Mouse (Mus musculus): ENCODE measurements around the gene Myct1. TPM values are rescaled to one million over a fixed set of nuclear protein-coding genes. Genes with fewer than 3 reads are reported as not detected.

Myct1 gene
- total RNA-seq, 1 experiment from 2014 or later = not detected

DNA sequence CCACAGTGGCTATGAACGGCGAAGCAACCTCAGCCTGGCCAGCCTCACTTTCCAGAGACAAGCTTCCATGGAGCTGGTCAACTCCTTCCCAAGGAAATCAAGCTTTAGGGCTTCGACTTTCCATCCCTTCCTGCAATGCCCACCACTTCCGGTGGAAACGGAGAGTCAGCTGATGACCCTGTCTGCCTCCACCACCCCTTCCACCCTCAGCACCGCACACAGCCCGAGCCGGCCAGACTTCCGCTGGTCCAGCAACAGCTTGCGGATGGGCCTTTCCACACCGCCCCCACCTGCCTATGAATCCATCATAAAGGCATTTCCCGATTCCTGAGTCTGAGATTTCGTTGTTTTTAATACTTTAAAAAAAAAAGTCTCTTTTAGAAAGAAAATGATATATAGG lies 10.8 kb downstream of the Myct1 start:
- no peak for ATAC-seq (replicated peaks; ENCODE audit: insufficient number of reproducible peaks, low FRiP score, low TSS enrichment, poor library complexity, severe bottlenecking)

DNA sequence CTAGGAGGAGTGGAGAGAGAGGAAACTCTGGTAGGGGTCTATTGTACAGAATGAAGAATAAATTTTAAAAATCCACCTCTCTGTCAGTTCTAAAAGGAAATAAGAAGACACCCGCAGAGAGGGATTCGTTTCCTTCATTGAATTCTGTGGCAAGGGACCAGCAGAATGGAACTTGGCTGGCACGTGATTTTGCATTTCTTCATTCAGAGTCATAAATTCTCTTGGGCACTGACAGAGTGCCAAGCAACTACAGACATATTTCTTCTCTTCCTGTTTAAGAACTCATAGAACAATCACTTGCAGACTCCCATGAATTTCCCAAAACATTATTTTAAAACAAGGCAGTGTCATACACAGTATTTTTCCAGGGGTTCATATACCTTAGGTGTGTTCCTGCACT lies 15.3 kb downstream of the Myct1 start:
- no peak for ATAC-seq (replicated peaks; ENCODE audit: insufficient number of reproducible peaks, low FRiP score, low TSS enrichment, poor library complexity, severe bottlenecking)

DNA sequence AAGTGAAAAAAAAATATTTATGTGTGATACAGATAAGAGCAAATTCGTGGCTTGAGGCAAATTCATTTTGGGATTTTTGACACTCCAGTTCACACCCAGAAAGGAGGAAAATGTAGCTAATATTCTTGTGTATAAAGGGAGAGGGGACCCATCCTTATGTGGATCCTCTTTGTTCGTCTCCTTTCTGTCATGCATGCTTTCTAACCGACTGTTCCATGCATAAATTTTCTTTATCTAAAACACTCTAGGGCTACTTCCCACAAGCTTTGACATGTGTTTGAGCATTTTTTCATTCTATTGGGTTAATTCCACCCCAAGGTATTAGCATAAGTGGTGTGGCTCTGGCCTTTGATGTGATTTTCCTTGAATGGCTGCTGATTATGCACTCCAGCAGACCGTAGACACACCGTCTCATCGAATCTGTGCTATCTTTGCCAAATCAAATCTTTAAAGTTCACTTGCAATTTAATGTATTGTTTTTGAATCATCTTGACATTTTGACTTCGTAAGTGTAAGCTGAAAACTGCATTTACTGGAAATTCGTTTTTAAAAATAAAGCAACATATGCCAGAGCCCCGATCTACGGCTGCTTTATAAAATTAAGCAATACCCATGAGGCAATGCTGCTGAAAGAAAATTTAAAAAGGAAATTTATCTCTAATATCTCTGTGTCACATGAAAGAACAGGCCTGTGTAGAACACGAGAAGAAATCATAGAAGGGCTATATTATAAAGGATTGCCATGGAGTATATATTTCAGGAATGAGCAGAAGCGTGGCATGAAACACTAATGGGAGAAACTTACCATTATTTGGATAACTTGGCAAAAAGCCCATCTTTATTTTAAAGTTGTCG lies 21.8 kb downstream of the Myct1 start:
- ATAC-seq (replicated peaks; ENCODE audit: insufficient number of reproducible peaks, low FRiP score, low TSS enrichment, poor library complexity, severe bottlenecking) = no peak

DNA sequence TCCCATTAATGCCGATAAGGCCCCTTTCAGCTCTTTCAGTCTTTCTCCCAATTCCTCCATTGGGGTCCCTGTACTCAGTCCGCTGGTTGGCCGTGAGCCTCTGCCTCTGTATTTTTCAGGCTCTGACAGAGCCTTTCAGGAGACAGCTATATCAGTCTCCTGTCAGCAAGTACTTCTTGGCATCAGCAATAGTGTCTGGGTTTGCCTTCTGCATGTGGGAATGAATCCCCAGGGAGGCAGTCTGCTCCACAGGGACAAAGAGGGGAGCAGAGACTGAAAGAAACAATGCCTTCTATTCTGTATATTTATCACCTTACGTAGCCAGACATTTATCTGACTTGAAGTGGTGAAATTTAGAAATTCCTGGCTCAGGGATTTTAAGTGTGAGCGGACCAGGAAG lies 32.7 kb downstream of the Myct1 start:
- no peak for ATAC-seq (replicated peaks; ENCODE audit: insufficient number of reproducible peaks, low FRiP score, low TSS enrichment, poor library complexity, severe bottlenecking)

DNA sequence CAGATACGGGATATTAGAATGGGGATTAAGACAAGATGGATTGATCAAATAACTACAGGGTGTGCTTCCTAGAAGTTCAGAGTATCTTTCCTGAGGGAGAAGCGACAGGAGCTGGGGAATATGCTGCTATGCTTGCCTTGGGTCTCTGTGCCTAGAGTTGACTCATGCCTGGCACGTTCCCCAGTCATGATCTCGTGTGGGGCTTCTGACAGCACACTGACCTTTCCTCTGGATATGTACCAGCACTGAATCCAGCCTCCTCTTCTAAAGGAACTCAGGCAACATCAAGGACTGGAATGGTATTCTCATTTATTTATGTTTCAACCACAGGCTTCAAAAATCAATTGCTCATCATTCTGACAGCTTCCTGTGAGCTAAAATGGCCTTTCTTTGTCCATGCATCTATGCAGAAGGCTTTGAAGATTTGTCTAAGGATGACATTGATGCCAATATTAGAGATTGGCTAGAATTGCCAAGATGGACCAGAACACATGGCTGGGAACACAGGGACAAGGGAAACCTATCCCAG lies 40.2 kb downstream of the Myct1 start:
- no peak for ATAC-seq (replicated peaks; ENCODE audit: insufficient number of reproducible peaks, low FRiP score, low TSS enrichment, poor library complexity, severe bottlenecking)

DNA sequence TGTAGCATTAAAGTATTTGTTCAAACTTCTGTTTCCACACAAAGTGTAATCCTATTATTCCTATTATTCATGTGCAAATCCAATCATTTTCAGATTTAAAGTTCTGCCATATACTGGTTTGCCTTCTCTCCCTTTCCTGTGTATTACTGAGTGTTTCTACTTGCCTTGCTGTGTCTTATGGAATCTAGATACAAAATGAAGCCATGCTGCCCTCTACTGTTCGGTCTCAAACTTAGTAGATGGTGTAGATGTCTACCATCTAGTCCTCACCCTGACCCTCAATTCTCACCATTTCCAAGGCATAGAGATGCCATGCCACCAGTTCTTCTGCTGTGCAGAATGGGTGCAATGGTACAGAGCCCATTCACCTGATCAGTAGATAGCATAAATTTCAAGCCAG lies 40.8 kb downstream of the Myct1 start:
- no peak for ATAC-seq (replicated peaks; ENCODE audit: insufficient number of reproducible peaks, low FRiP score, low TSS enrichment, poor library complexity, severe bottlenecking)

DNA sequence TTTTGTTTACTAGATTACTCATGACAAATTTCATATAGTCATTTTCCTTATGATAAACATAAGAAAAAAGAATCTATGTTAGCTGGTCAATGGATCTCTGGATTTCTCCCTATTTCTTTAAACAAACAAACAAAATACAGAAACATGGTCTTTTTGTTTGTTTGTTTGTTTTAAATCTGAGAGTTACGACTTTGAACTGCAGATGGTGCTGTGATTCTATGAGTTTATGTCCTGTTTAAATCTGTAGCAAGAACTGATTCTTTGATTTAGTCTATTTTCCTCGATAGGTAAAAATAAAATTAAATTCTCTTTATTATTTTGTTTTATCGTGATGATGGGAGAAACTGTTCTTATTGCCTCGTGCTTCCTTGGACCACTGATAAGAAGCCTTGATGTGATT lies 43.7 kb downstream of the Myct1 start:
- no peak for ATAC-seq (replicated peaks; ENCODE audit: insufficient number of reproducible peaks, low FRiP score, low TSS enrichment, poor library complexity, severe bottlenecking)

DNA sequence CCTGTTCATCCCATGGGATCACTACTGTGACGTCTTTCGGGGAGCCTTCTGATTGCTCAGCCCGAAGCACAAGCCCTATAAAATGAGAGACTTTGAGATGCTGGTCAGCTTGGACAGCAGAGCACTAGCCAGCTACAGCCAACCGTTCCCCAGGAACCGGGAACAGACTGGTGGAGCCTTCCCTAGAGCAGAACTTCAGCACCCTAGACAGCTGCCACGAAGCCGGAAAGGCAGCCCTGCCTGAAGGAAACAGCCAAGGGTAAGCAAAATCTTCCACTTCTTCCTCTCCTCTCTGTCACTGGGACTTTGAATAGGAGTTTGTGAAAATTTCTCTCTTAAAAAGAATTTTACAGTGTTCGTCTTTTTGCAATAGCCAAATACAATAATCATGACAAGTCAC lies 45.5 kb downstream of the Myct1 start, which contains the start of gene Vip:
Gene Vip, plus strand, starts transcription at position 107 of the 400 bp plus-strand sequence.
- no peak for ATAC-seq (replicated peaks; ENCODE audit: insufficient number of reproducible peaks, low FRiP score, low TSS enrichment, poor library complexity, severe bottlenecking)

Other genes starting within 250 kb of the Myct1 start
- 56.9 to 77.2 TPM (median 63.5 TPM) in 3 replicates for gene Syne1, start 42.3 kb upstream of the Myct1 start, total RNA-seq (2017)
- gene Vip, start 45.4 kb downstream of the Myct1 start, total RNA-seq (2017) = not detected in 3 replicates
- 4.9 to 5.9 TPM (median 5.1 TPM) in 3 replicates for gene Fbxo5, start 211.8 kb downstream of the Myct1 start, total RNA-seq (2017)
- gene Mtrf1l, start 230.1 kb downstream of the Myct1 start, total RNA-seq (2017) = 8.6 to 33.0 TPM (median 15.9 TPM) in 3 replicates